Mouse (Mus musculus) midbrain, embryonic 12.5 days (tissue): ENCODE measurements around the gene Sacm1l. TPM values are rescaled to one million over a fixed set of nuclear protein-coding genes. Genes with fewer than 3 reads are reported as not detected.

Source experiments
- polyA plus RNA-seq: library from polyadenylated mRNA; unstranded; fragments of >200 nt; fragmentation: Nextera tagmentation; extraction: Ambion mirVana; gene quantifications from 2 replicates; pipeline ENCODE4 v1.2.1, GENCODE M21; 2016

Sacm1l gene
- polyA plus RNA-seq, 1 experiment from 2014 or later: 54.2 TPM

Other genes starting within 250 kb of the Sacm1l start
- gene Lars2, start 162.8 kb upstream of the Sacm1l start, polyA plus RNA-seq: 1,003 and 1,084 TPM in 2 replicates
- 40.9 and 45.3 TPM in 2 replicates for gene Limd1, start 51.1 kb upstream of the Sacm1l start, polyA plus RNA-seq
- gene Slc6a20b, start 102.8 kb downstream of the Sacm1l start, polyA plus RNA-seq: 0.20 and 0.31 TPM in 2 replicates
- gene Ccr9, start 148.7 kb downstream of the Sacm1l start, polyA plus RNA-seq: 0.20 and 0.48 TPM in 2 replicates
- 2.7 and 3.0 TPM in 2 replicates for gene Slc6a20a, start 149.1 kb downstream of the Sacm1l start, polyA plus RNA-seq
- 53.1 and 55.5 TPM in 2 replicates for gene Lztfl1, start 187.9 kb downstream of the Sacm1l start, polyA plus RNA-seq